Mouse (Mus musculus): ENCODE measurements around the gene Lrrc75a. TPM values are rescaled to one million over a fixed set of nuclear protein-coding genes. Genes with fewer than 3 reads are reported as not detected.

Lrrc75a gene
- polyA plus RNA-seq, 1 experiment = 29.0 TPM

DNA sequence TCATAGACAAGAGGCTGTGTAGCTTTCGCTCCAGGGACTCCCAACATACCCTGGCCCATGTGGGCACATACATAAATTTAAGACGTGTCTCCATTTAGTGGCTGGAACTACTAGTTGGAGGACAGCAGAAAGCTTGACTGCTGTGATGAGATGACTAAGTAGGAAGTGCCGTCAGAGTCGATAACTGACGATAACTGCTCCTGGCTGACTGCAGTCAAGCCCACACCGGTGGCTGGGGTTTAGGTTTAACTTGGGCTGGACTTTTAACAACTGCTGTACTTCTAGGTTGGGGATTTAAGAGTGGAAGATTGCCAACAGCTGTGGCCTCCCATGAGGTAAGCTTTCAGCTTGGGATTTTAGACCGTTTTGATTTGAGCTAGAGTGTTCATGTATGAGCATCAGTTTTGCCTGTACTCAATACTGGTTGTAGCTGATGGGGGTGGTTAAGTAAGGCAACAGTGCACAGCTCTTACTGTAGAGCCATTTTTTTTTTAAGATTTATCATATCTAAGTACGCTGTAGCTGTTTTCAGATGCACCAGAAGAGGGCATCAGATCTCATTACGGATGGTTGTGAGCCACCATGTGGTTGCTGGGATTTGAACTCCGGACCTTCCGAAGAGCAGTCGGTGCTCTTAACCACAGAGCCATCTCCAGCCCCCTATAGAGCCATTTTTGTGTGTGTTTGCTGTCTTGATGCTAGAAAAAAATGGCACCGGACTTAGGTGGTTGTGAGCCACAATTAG, 44.8 kb downstream of the Lrrc75a start:
- 2% methylated on average over 13 of the region's 13 CpGs for WGBS
- TF ChIP-seq POLR2A (IDR thresholded peaks at IDR 0.05; ENCODE audit: borderline replicate concordance, extremely low read depth, low read depth, low read length) (no peak), CTCF (IDR thresholded peaks at IDR 0.05; ENCODE audit: insufficient read depth, low read length) (no peak)
- peak; percentile 24 for DNase-seq
- no peaks in the 10 kb centered on the region; the same call in 1 of the 2 replicates for H3K4me1 ChIP-seq (ENCODE audit: control insufficient read depth, insufficient read depth, low read length)
- H3K4me3 ChIP-seq (replicated peaks; ENCODE audit: extremely low read depth, low read depth, low read length) = peak overlapping the region; percentile 94

DNA sequence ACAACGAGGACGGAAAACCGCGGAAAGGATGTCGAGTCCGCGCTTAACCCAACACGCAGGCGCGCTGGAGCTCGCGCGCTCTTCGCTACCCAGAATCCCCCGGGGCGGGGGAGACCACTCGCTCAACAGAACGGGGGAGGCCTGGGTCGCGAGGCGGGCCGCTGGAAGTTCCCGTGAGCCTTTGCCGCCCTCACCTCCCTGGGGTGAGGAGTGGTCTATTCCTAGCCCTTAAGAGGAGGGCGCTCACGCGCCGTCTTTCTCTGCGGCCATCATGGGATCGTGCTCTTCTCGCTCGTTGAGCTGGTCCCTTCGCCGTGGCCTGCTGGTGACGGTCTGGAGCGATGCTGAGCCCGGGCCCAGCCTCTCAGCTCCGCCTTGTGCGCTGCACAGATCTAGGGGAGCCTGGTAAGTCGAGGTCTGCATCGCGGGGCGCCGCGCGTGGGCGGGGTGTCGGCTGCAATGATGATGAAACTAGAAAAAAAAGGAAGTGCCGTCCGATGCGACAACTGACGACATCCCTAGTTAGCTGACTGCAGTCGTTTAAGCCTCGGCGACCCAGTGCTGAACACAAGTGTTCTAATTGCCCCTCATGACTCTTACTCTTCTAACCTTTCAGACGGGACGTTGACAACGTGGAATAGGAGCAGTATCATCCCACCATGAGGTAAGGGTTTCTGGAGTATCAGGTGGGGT, 45.6 kb downstream of the Lrrc75a start:
- under 1% methylated on average over 58 of the region's 58 CpGs for WGBS
- peak overlapping the region; percentile 94 for H3K4me3 ChIP-seq (replicated peaks; ENCODE audit: extremely low read depth, low read depth, low read length)
- DNase-seq = peak; percentile 92
- H3K4me1 ChIP-seq (ENCODE audit: control insufficient read depth, insufficient read depth, low read length) = no peaks in the 10 kb centered on the region; the same call in 1 of the 2 replicates
- TF ChIP-seq CTCF (IDR thresholded peaks at IDR 0.05; ENCODE audit: insufficient read depth, low read length) (0 out of 2 replicates have a peak, but pooled peaks have one; percentile 9), POLR2A (IDR thresholded peaks at IDR 0.05; ENCODE audit: borderline replicate concordance, extremely low read depth, low read depth, low read length) (peak; percentile 100)

DNA sequence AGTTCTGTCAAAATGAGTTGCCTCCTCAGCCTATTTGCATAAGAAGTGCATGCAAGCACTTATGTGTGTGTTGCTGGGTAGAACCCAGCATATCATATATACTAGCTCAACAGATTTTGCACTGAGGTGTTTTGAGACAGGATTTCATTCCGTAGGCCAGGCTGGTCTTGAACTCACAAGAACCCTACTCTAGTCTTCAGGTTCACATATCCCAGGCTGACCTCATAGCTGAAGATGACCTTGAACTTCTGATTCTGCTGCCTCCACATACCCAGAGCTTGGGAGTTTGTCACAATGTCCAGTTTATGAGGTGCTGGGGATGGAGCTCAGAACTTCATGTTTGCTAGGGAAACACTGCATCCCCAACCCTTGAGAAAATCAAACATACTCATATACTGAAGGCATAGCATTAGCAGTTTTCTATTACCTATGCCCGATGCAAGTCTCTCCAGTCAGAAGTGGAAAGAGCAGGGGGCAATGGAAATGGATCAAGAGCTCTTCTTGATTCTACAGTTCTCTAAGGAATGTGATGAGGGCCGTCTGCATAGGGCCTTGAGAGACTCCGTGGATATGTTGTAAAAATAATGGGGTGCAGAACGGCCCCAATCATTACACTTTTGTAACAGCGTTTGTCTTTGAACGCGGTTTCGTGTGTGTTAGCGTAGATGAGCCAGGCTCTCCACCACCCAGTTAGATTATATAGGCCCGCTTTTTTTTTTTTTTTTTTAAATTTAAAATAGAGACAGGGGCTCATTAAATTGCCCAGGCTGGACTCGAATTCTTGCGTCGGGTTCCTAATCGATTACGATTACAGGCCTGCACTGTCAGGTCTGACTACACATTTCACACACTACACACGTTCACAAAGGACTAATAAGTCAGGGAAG, 46.3 kb downstream of the Lrrc75a start:
- WGBS = 11% methylated on average over 17 of the region's 17 CpGs
- DNase-seq = no peak
- TF ChIP-seq POLR2A (IDR thresholded peaks at IDR 0.05; ENCODE audit: borderline replicate concordance, extremely low read depth, low read depth, low read length) (no peak), CTCF (IDR thresholded peaks at IDR 0.05; ENCODE audit: insufficient read depth, low read length) (no peak)

DNA sequence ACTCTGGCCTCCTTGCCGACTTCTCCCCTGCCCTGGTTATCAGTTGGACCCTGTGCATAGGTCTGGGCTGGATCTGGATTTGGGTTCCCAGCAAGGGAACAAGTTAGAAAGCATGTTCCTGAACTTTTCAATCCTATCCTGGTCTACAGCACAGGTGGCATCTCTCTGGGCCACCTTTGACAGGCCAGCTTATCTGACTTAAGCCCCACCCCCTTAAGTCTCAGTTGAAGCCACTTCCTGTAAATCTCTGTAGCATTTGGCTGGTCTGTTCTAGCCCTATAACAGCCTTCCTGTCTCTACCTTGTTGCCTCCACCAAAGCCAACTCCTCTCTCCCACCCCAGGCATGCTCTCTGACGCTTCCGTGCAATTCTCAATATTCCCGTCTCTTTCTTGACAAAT, 49.8 kb downstream of the Lrrc75a start:
- Histone ChIP-seq H3K4me3 (replicated peaks; ENCODE audit: extremely low read depth, low read depth, low read length) (no peak overlapping the region), H3K4me1 (ENCODE audit: control insufficient read depth, insufficient read depth, low read length) (no peaks in the 10 kb centered on the region)
- no peak for DNase-seq
- TF ChIP-seq POLR2A (IDR thresholded peaks at IDR 0.05; ENCODE audit: borderline replicate concordance, extremely low read depth, low read depth, low read length) (no peak), CTCF (IDR thresholded peaks at IDR 0.05; ENCODE audit: insufficient read depth, low read length) (no peak)
- 47% methylated on average over 4 of the region's 4 CpGs for WGBS

More for the DNA sequence above, 46.3 kb downstream of the Lrrc75a start:
- Histone ChIP-seq H3K4me1 (ENCODE audit: control insufficient read depth, insufficient read depth, low read length) (no peaks in the 10 kb centered on the region; the same call in 1 of the 2 replicates), H3K4me3 (replicated peaks; ENCODE audit: extremely low read depth, low read depth, low read length) (peak overlapping the region; percentile 58)

DNA sequence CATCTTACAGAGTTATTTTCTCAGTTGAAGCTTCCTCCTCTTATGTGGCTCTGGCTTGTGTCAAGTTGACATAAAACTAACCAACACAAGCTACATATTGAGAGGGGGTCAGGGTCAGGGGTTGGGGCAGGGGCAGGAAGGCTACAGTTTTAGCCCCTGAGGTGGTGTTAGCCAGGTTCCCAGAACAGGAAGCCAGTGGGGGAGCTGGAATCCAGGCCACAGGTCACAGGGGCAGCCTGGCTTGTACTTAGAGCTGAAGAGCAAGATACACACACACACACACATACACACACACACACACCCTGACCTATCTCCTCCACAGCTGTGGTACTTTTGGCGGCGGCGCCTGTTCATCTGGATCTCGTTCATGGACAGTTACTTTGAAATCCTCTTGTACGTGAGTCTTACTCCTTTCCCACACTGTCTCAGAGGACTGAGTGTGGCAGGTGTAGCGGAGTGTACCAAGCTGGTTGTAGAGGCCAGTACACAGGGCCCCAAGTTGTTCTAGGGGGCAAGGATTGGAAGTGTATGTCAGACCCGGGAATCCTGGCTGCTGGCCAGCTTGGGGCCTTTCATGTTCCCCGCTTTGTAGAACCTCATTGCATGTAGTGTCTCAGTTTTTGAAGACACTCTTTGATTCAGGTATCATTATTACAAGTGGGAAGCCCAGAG, 56.3 kb downstream of the Lrrc75a start:
- Histone ChIP-seq H3K4me3 (replicated peaks; ENCODE audit: extremely low read depth, low read depth, low read length) (no peak overlapping the region), H3K4me1 (ENCODE audit: control insufficient read depth, insufficient read depth, low read length) (no peaks in the 10 kb centered on the region)
- no peak for DNase-seq
- WGBS = 67% methylated on average over 8 of the region's 8 CpGs
- TF ChIP-seq CTCF (IDR thresholded peaks at IDR 0.05; ENCODE audit: insufficient read depth, low read length) (no peak), POLR2A (IDR thresholded peaks at IDR 0.05; ENCODE audit: borderline replicate concordance, extremely low read depth, low read depth, low read length) (no peak)

DNA sequence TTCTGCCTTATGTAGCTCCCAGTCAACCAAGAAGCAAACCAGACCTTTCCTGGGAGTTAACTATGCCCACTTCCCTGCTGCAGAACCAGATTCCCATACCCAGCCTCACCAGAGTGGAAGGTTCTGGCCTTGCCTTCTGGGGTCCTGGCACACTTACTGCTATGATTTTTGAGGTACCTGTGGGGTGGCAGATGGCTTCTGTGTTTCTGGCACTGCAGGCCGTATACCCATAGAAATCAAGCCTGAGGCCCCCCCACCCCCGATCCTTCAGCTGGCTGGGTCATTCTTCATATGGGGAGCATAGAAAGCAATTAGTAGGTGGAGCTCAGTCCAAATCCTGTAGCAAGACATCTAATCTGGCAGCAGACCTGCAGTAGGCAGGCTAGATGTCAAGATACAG, 57.3 kb downstream of the Lrrc75a start:
- TF ChIP-seq CTCF (IDR thresholded peaks at IDR 0.05; ENCODE audit: insufficient read depth, low read length) = no peak
- no peak for TF ChIP-seq POLR2A (IDR thresholded peaks at IDR 0.05; ENCODE audit: borderline replicate concordance, extremely low read depth, low read depth, low read length)
- H3K4me3 ChIP-seq (replicated peaks; ENCODE audit: extremely low read depth, low read depth, low read length) = no peak overlapping the region
- WGBS = 86% methylated on average over 2 of the region's 2 CpGs
- DNase-seq = no peak
- no peaks in the 10 kb centered on the region for H3K4me1 ChIP-seq (ENCODE audit: control insufficient read depth, insufficient read depth, low read length)

DNA sequence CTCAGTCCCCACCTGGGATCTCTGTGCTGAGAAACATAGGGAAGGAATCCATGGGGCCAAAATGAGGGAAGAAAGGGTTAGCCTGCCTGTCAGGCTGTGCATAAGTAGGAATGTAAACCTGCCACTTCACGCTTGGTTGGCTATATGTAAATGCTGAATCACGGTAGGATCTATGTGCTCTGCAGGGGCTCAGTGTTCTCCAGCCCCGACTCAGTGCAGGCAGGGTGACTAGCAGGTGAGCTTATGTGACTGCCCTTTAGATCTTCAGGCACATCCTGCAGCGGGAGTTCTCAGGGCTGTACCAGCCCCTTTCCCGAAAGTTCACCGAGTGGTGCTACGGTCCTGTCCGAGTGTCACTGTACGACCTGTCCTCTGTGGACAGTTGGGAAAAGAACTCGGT, 58.9 kb downstream of the Lrrc75a start:
- no peak for DNase-seq
- Histone ChIP-seq H3K4me1 (ENCODE audit: control insufficient read depth, insufficient read depth, low read length) (no peaks in the 10 kb centered on the region), H3K4me3 (replicated peaks; ENCODE audit: extremely low read depth, low read depth, low read length) (no peak overlapping the region)
- 87% methylated on average over 10 of the region's 10 CpGs for WGBS
- TF ChIP-seq CTCF (IDR thresholded peaks at IDR 0.05; ENCODE audit: insufficient read depth, low read length) (no peak), POLR2A (IDR thresholded peaks at IDR 0.05; ENCODE audit: borderline replicate concordance, extremely low read depth, low read depth, low read length) (no peak)

DNA sequence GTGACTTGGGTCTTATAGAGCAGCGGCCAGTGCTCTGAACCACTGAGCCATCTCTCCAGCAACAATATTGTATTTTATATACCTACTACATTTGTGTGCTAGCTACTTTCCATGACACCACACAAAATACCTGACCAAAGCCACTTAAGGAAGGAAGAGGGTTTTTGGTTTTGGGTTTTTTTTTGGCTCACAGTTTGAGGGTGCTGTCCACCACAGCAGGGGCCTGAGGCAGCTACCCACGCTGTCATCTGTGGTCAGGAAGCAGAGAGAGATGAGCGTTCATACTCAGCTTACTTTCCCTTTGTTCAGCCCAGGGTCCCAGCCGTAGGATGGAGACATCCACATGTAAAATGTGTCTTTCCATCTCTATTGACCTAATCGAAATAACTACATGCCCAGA, 61.3 kb downstream of the Lrrc75a start:
- Histone ChIP-seq H3K4me3 (replicated peaks; ENCODE audit: extremely low read depth, low read depth, low read length) (no peak overlapping the region), H3K4me1 (ENCODE audit: control insufficient read depth, insufficient read depth, low read length) (no peaks in the 10 kb centered on the region)
- 86% methylated on average over 5 of the region's 5 CpGs for WGBS
- TF ChIP-seq CTCF (IDR thresholded peaks at IDR 0.05; ENCODE audit: insufficient read depth, low read length) = no peak
- TF ChIP-seq POLR2A (IDR thresholded peaks at IDR 0.05; ENCODE audit: borderline replicate concordance, extremely low read depth, low read depth, low read length) = no peak
- no peak for DNase-seq
